Mouse (Mus musculus) liver, adult 2 months (tissue): ENCODE measurements around the gene Ptpn14. TPM values are rescaled to one million over a fixed set of nuclear protein-coding genes. Genes with fewer than 3 reads are reported as not detected.

Experiments used
- DNase-seq: peaks from one replicate; pipeline ENCODE4 v3.0.0-alpha.2; 2011; ENCODE audit warnings: low read depth, low spot score; ENCODE audit errors: extremely low read depth
- H3K27ac ChIP-seq: fragments of 200-500 bp; replicated peaks from 2 replicates; pipeline ENCODE4 v1.5.1; 2012; ENCODE audit warnings: low read depth, mild to moderate bottlenecking, control low read depth, inconsistent platforms, low read length; ENCODE audit not compliant: insufficient read depth
- H3K27me3 ChIP-seq: fragments of 200-500 bp; 2 replicates; pipeline ENCODE4 v1.6.1; 2012; ENCODE audit warnings: mild to moderate bottlenecking, moderate library complexity, low read length, inconsistent platforms; ENCODE audit not compliant: control insufficient read depth, insufficient read depth
- H3K36me3 ChIP-seq: fragments of 200-500 bp; 2 replicates; pipeline ENCODE4 v1.6.1; 2012; ENCODE audit warnings: low read length, inconsistent platforms; ENCODE audit not compliant: control insufficient read depth, insufficient read depth
- H3K4me1 ChIP-seq: fragments of 200-500 bp; 2 replicates; pipeline ENCODE4 v1.6.1; 2011; ENCODE audit warnings: low read length; ENCODE audit not compliant: control insufficient read depth, insufficient read depth
- H3K4me3 ChIP-seq: fragments of 200-500 bp; 2 replicates; pipeline ENCODE4 v1.5.1; 2011; ENCODE audit warnings: low read depth, mild to moderate bottlenecking, control low read depth, low read length, moderate library complexity; ENCODE audit not compliant: insufficient read depth
- H3K79me2 ChIP-seq: fragments of 200-500 bp; 2 replicates; pipeline ENCODE4 v1.6.1; 2012; ENCODE audit warnings: inconsistent platforms, mild to moderate bottlenecking, low read length, moderate library complexity; ENCODE audit not compliant: control insufficient read depth, insufficient read depth
- H3K9ac ChIP-seq: fragments of 200-500 bp; 2 replicates; pipeline ENCODE4 v1.6.1; 2012; ENCODE audit warnings: low read depth, mild to moderate bottlenecking, control low read depth, inconsistent platforms, low read length
- CTCF ChIP-seq: fragments of 200-500 bp; IDR thresholded peaks from 2 replicates; pipeline ENCODE4 v1.5.1; 2011; ENCODE audit warnings: low read depth, low read length, control low read depth
- POLR2A ChIP-seq: fragments of 200-500 bp; IDR thresholded peaks from 2 replicates; pipeline ENCODE4 v1.6.1; 2011; ENCODE audit warnings: low read length, control low read depth; ENCODE audit not compliant: insufficient read depth; ENCODE audit errors: extremely low read depth
- WGBS: fragments of 180-500 bp; shearing (Covaris S2); methylation state at CpG from one replicate; pipeline ENCODE4 v1.1.7; 2018; 5-methylcytosine and 5-hydroxymethylcytosine counted together
- polyA plus RNA-seq: library from polyadenylated mRNA; depleted of rRNA; stranded (reverse); fragments of >200 nt; gene quantifications from 2 replicates; pipeline ENCODE4 v1.2.3, GENCODE M21; 2012
- total RNA-seq: library from RNA; depleted of rRNA; stranded (reverse); fragments of >200 nt; gene quantifications from 2 replicates; pipeline ENCODE4 v1.2.3, GENCODE M21; 2014

Ptpn14 gene
- total and polyA plus RNA-seq, 2 experiments = 0.55 to 0.74 TPM

DNA sequence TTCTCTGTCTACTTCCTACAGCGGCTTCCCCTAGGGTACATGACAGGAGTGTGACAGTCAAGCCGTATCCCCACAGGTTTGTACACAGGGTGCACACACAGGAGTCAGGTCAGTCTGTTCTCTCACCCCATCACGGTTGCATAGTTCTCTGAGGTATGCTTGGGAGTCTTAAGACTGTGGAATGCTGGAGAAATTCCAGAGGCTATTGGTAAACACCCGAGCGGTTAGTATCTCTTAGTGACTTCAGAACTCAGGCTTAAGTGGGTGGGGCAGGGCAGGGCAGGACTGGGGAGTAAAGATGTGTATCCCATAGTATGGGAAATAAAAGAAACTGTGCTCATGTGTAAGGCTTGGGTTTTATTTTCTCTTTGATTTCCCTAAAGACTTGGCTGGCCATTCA lies 50.3 kb downstream of the Ptpn14 start:
- DNase-seq = no peak
- Histone ChIP-seq H3K27me3 (no peaks in the 10 kb centered on the region; the same call in 1 of the 2 replicates), H3K27ac (no peak overlapping the region), H3K9ac (no peak overlapping the region), H3K4me3 (no peak overlapping the region), H3K79me2 (no peaks in the 10 kb centered on the region), H3K4me1 (0 out of 2 replicates have a peak, but pooled peaks cover 2% of the 10 kb centered on the region), H3K36me3 (no peaks in the 10 kb centered on the region)
- WGBS = 47% methylated on average over 5 of the region's 5 CpGs
- TF ChIP-seq CTCF (no peak), POLR2A (no peak)

- TF ChIP-seq CTCF = no peak
- no peak for TF ChIP-seq POLR2A
- no peak overlapping the region for H3K4me3 ChIP-seq
- H3K27me3 ChIP-seq = no peaks in the 10 kb centered on the region; the same call in 1 of the 2 replicates
- H3K27ac ChIP-seq = no peak overlapping the region
- 0 out of 2 replicates have a peak, but pooled peaks cover 2% of the 10 kb centered on the region for H3K4me1 ChIP-seq
- H3K9ac ChIP-seq = no peak overlapping the region
- WGBS = 58% methylated on average over 3 of the region's 3 CpGs
- H3K79me2 ChIP-seq = no peaks in the 10 kb centered on the region
- H3K36me3 ChIP-seq = no peaks in the 10 kb centered on the region
- DNase-seq = no peak
Observed at GRCm38 (mm10) chr1:189779226-189779625, 51.2 kb downstream of the Ptpn14 start.

DNA sequence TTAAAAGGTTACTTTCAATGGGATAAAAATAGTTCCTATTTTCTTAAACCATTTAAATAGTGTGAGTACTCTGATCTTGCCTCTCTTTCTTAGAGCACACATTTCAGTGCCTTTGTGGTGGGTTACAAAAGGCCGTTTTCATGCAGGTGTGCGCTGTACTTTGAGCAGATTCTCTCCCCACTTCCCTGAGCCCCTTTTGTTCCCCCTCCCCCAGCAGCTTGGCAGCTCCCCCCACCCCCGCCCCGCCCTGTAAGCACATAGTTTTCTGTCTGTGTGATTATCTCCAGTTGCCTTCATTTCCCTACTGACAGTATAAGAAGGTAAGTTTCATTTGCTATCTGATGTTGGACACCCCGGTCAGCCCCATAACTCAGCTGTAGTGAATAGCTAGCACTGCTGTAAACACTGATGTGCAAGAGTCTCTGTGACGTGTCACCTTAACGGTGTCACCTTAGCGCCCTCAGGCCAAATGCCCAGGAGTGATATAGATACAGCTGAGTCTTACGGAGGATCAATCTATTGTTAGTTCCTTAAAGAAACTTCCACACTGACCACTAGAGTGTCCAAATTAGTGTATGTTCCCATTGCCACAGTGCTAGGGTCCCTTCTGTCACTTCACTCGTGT lies 53.8 kb downstream of the Ptpn14 start:
- H3K9ac ChIP-seq = no peak overlapping the region
- 0 out of 2 replicates have a peak, but pooled peaks cover 2% of the 10 kb centered on the region for H3K4me1 ChIP-seq
- no peak for TF ChIP-seq CTCF
- TF ChIP-seq POLR2A = no peak
- no peaks in the 10 kb centered on the region; the same call in 1 of the 2 replicates for H3K27me3 ChIP-seq
- no peak for DNase-seq
- no peaks in the 10 kb centered on the region for H3K36me3 ChIP-seq
- H3K4me3 ChIP-seq = no peak overlapping the region
- H3K27ac ChIP-seq = no peak overlapping the region
- WGBS = 70% methylated on average over 10 of the region's 10 CpGs
- no peaks in the 10 kb centered on the region for H3K79me2 ChIP-seq

GRCm38 (mm10) chr1:189782709-189783108 lies 54.6 kb downstream of the Ptpn14 start:
- Histone ChIP-seq H3K36me3 (no peaks in the 10 kb centered on the region), H3K79me2 (no peaks in the 10 kb centered on the region), H3K27ac (no peak overlapping the region), H3K27me3 (no peaks in the 10 kb centered on the region; the same call in 1 of the 2 replicates), H3K9ac (no peak overlapping the region), H3K4me3 (no peak overlapping the region), H3K4me1 (0 out of 2 replicates have a peak, but pooled peaks cover 2% of the 10 kb centered on the region)
- TF ChIP-seq POLR2A (no peak), CTCF (no peak)
- WGBS = 92% methylated on average over 6 of the region's 6 CpGs
- no peak for DNase-seq

GRCm38 (mm10) chr1:189784503-189784902 lies 56.4 kb downstream of the Ptpn14 start:
- H3K4me3 ChIP-seq = no peak overlapping the region
- no peaks in the 10 kb centered on the region for H3K27me3 ChIP-seq
- DNase-seq = no peak
- 64% methylated on average over 7 of the region's 7 CpGs for WGBS
- 0 out of 2 replicates have a peak, but pooled peaks cover 2% of the 10 kb centered on the region for H3K4me1 ChIP-seq
- no peaks in the 10 kb centered on the region for H3K36me3 ChIP-seq
- no peaks in the 10 kb centered on the region for H3K79me2 ChIP-seq
- H3K27ac ChIP-seq = no peak overlapping the region
- no peak for TF ChIP-seq POLR2A
- no peak for TF ChIP-seq CTCF
- H3K9ac ChIP-seq = no peak overlapping the region

DNA sequence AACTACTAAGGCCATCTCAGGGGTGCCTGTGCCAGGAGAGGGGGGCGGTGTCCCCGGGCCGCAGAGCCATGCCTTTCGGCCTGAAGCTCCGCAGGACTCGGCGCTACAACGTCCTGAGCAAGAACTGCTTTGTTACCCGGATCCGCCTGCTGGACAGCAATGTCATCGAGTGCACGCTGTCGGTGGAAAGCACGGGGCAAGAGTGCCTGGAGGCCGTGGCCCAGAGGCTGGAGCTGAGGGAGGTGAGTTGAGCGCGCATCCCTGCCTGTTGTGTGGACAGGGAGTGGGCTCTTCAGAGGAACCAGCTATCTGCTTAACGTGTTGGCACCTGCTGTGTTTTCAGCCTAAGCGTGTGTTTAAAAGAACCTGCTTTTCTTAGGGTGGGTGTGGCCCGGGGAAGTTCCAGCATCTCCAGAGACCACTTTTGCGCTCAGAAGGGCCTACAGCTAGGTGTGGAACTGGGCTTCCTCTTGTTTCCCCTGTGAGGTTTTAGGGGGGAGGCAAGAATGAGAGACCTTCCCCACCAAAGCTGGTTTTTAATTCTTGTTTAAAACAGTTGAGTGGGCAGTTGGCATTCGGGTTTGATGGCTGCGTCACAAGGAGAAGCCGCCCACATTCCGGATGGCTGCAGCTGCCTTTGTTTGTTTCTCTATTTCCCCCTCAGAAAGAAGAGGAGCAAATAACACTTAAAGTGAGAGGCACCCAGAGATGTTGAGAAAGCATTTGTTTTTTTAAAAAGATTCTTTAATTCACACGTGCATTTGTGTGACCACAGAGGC lies 58.8 kb downstream of the Ptpn14 start:
- H3K27ac ChIP-seq = no peak overlapping the region

More for the DNA sequence above, 58.8 kb downstream of the Ptpn14 start:
- Histone ChIP-seq H3K4me1 (no peaks in the 10 kb centered on the region), H3K27me3 (no peaks in the 10 kb centered on the region), H3K36me3 (no peaks in the 10 kb centered on the region), H3K4me3 (no peak overlapping the region), H3K79me2 (no peaks in the 10 kb centered on the region), H3K9ac (no peak overlapping the region)
- TF ChIP-seq CTCF = no peak
- TF ChIP-seq POLR2A = no peak
- DNase-seq = no peak
- WGBS = 79% methylated on average over 26 of the region's 26 CpGs
